Mouse (Mus musculus): ENCODE measurements at regions not wholly inside any gene's neighbourhood (a gene's known extent, or its start where the extent isn't known, plus 50 kb on each side); places are given as distances from the start of the nearest gene placed in this dataset.

DNA sequence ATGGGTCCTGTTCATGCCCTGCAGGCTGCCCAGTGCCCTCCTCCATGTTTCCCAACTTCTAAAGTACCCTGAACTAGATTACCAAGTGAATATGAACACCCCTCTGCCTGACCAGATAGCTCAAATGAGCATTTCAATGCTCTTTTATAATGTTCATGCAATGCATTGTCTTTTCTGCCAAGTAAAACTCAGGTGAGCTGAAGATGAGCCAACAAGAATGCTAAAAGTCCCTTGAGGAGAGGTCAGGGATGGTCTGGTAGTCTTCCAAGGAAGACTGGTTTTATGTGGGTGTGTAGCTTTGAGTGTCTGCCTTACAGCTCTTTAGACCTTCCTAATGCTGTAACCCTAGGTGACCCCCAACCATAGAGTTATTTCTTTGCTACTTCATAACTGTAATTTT, 58.0 kb upstream of the Abca12 start:
- intact Hi-C loops (cut with DNase I): no loop called here

DNA sequence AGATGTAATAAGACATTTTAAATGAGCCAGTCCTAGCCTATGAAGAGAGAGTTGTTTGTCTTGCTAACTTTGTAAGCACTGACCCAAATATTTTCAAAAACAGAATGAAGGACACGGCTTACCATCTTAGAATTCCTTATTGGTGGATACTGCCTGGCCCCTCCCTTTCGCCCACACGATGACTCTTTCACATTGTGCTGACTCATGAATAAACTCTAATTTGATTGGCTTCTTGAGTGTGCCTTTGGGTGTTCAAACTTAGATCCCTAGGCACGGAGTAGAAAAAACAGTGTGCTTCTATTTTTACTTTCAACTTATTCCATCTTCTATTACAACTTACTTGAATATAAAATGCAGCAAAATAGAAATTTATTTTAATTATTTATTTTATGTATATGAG, 68.4 kb upstream of the Abca12 start:
- intact Hi-C loops (cut with DNase I): no loop called here
- DNase-seq (ENCODE audit: low spot score in 2 of 2): no peak

More for the DNA sequence above, 58.0 kb upstream of the Abca12 start:
- DNase-seq (ENCODE audit: low spot score in 2 of 2): no peak

GRCm38 (mm10) chr1:71494576-71494975, 62.4 kb upstream of the Atic start:
- DNase-seq (ENCODE audit: low spot score in 2 of 2): no peak
- intact Hi-C loops (cut with DNase I): no loop called here

DNA sequence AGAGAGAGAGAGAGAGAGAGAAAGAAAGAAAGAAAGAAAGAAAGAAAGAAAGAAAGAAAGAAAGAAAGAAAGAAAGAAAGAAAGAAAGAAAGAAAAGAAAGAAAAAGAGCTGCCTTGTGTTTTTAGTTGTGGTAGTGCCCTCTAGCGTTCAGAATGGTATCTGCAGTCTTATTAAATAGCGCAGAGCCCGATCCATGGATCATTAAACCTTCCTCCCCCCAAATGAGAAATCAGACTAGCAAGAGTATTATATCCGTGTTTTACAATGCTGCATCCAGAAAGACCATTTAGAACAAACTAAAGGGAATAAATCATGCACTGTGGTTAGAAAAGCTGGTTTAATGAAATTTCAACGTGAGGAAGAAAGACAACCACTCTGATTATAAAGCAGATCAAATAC, 51.1 kb upstream of the Atic start:
- DNase-seq (ENCODE audit: low spot score in 2 of 2): no peak
- intact Hi-C loops (cut with DNase I): loop anchor here (5.0 kb wide), 2 partner anchors 219 to 234 kb away; no protein-coding TSS in a partner anchor

GRCm38 (mm10) chr1:71506534-71506933, 50.4 kb upstream of the Atic start:
- intact Hi-C loops (cut with DNase I): loop anchor here (5.0 kb wide), 2 partner anchors 219 to 234 kb away; no protein-coding TSS in a partner anchor
- no peak for DNase-seq (ENCODE audit: low spot score in 2 of 2)

All from left cerebral cortex, postnatal 36 days (tissue).